In genomic region chr16:84881754-84882321, GRCm38 (mm10) we compare ENCODE assay signal across 14 mouse cellular contexts.
"Had no signal": no experiment of that assay in that cellular context is flagged by ENCODE, and none has a peak within 500 bp of the region (broad histone marks: within the 10 kb centered on the region; RNA-seq: fewer than 3 reads in every experiment).

No protein-coding gene starts in this region.

- H3K4me3 ChIP-seq: limb, embryonic 12.5 days; liver, embryonic 13.5 days; lung, embryonic 15.5 days; neural tube, embryonic 13.5 days had no signal

- ATAC-seq: liver, postnatal 0 days; midbrain, embryonic 16.5 days had no signal

- DNase-seq: kidney, postnatal 25 days; layer of hippocampus, postnatal 36 days; liver; liver, embryonic 13.5 days; liver, postnatal 0 days; lung, postnatal 14 days; right cerebral cortex, postnatal 14 days; thymus, adult 18-20 months; thymus, postnatal 14 days had no signal

- H3K27me3 ChIP-seq: limb, embryonic 12.5 days; liver, embryonic 13.5 days; lung, embryonic 15.5 days; neural tube, embryonic 13.5 days had no signal

- H3K9ac ChIP-seq: limb, embryonic 12.5 days; liver, embryonic 13.5 days; liver, postnatal 0 days; lung, embryonic 15.5 days; neural tube, embryonic 13.5 days had no signal

- H3K27ac ChIP-seq: limb, embryonic 12.5 days; liver, embryonic 13.5 days; lung, embryonic 15.5 days; macrophage; neural tube, embryonic 13.5 days had no signal

- H3K4me2 ChIP-seq: limb, embryonic 12.5 days; liver, embryonic 13.5 days; lung, embryonic 15.5 days; neural tube, embryonic 13.5 days had no signal

- H3K9me3 ChIP-seq: limb, embryonic 12.5 days; liver, embryonic 13.5 days; lung, embryonic 15.5 days; neural tube, embryonic 13.5 days had no signal

- H3K4me1 ChIP-seq: limb, embryonic 12.5 days; liver, embryonic 13.5 days; lung, embryonic 15.5 days; neural tube, embryonic 13.5 days had no signal

- H3K36me3 ChIP-seq: limb, embryonic 12.5 days; liver, embryonic 13.5 days; lung, embryonic 15.5 days; neural tube, embryonic 13.5 days had no signal
